Mouse (Mus musculus): ENCODE measurements at regions not wholly inside any gene's neighbourhood (a gene's known extent, or its start where the extent isn't known, plus 50 kb on each side); places are given as distances from the start of the nearest gene placed in this dataset.

- TF ChIP-seq POLR2A (IDR thresholded peaks at IDR 0.05; ENCODE audit: borderline replicate concordance, extremely low read depth, low read depth, low read length), result no peak
- no peak for TF ChIP-seq CTCF (IDR thresholded peaks at IDR 0.05; ENCODE audit: insufficient read depth, low read length)
Measured at GRCm38 (mm10) chr14:98749086-98750027, 244.8 kb downstream of the Rpl36a-ps1 start.
